Mouse (Mus musculus): ENCODE data around the gene Sla2. TPM values are rescaled to one million over a fixed set of nuclear protein-coding genes. Genes with fewer than 3 reads are reported as not detected.
"Not testable (repeated sequence)": the region's sequence is repeated elsewhere in the genome, so short reads cannot be mapped to it uniquely, and the experiment has no call there.

Gene Sla2
- total RNA-seq, 2 experiments from 2014 or later, result 0.12 TPM; not detected in 1

GRCm38 (mm10) chr2:156873629-156874028, 13.4 kb downstream of the Sla2 start:
- intact Hi-C loops (cut with DNase I), result loop anchor here (5.0 to 10.0 kb wide), 2 partner anchors 124 to 221 kb away; no protein-coding TSS in a partner anchor
- peak; percentile 53 for DNase-seq

DNA sequence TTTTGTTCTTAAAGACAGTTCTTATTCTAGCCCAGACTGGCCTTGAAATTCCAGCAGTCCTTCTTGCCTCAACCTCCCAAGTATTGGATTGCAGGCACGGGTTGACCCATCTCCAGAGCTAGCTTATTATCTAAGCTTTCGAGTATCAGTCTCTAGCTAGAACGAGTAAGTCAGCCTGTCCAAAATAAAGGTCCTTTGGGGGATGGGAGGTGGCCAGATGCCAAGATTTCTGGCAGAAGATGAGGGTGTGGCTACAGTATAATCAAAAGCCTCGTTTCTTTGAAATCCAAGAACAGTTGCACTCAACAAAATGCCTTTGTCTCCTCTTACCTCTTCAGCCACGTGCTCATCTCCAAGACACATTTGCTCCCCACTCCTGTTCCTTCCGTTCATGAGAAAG, 16.5 kb downstream of the Sla2 start:
- DNase-seq, result peak; percentile 37
- intact Hi-C loops (cut with DNase I), result loop anchor here (5.0 to 10.0 kb wide), 2 partner anchors 127 to 224 kb away; no protein-coding TSS in a partner anchor

DNA sequence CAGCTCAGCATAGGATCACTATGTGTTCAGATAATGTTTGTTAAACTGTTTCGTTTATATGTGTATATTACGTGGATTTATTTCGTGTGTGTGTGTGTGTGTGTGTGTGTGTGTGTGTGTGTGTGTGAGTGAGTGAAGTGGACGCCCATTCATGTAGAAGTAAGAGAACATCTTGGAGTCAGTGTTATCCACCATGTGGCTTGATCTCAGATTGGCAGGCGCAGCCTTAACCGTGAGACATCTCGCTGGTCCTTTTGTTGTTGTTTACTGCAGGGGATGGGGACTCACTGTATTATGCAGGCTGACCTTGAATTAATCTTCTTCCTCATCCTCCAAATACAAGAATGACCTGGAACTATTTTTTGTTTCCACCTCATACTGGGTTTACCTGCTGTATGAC, 17.4 kb downstream of the Sla2 start:
- DNase-seq, result no peak

DNA sequence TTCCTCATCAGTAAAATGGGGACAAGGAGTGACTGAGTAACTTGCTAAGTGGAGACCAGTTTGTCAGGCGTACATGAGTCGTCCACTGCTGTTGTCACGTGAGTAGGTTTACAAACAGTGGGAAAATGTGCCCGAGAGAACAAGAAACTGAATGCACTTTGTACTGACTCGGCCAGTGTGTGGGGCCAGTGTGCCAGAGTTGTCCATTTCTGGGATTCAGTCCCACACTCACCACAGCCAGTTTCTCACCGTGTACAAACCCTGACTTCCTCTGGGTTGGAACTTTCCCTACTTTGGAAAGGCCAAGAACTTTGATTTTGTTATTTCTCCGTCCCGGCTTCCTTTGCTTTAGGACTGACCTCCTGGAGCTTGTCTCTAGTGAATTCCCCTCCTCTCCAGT, 18.0 kb downstream of the Sla2 start:
- DNase-seq, result peak; percentile 20
- intact Hi-C loops (cut with DNase I), result no loop called here

More for the DNA sequence above, 17.4 kb downstream of the Sla2 start:
- intact Hi-C loops (cut with DNase I), result no loop called here

DNA sequence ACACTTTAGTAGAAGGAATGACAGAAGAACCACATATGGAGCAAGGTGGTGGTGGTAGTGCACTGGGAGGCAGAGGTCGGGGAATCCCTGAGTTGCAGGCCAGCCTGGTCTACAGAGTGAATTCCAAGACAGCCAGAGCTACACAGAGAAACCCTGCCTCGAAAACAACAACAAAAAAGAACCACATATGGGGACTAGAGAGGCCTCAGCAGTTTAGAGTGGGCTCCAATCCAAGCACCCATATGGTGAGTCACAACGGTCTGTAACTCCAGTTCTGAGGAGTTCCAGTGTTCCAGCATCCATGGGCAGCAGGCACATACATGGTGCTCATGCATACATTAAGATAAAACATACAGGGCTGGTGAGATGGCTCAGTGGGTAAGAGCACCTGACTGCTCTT, 22.5 kb downstream of the Sla2 start:
- intact Hi-C loops (cut with DNase I), result no loop called here
- DNase-seq, result peak; percentile 25

DNA sequence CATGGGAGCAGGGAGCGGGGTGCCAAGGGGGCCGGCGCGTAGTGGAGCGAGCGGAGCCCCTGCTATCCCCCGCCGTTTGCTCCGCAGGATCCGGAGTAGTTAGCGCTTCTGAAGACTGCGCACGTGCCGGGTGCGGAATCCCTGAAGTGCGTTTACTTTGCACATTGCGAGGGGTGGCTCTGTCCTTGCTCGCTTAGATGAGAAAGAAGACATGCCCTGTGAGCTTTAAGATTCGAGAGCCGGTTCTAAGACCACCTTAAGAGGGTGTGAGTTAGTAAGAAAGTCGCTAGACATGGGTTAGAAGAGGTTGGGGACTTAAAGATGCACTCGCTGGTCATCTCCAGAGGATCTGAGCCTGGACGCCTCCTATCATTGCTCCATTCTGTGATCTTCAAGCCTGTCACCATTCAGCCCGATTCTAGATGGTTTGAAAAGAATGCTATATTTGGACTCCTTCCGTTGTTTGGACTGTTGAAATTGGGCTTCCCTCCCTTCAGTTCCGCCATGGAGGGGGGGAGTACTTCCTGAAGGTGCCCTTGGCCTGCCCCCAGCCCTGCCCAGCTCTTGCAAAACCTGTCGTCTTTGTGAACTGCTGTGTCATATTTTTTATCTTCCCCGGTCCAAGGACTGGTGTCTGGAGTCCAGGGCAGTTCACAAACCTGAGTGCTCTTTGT, 23.4 kb downstream of the Sla2 start:
- DNase-seq, result no peak
- intact Hi-C loops (cut with DNase I), result no loop called here

DNA sequence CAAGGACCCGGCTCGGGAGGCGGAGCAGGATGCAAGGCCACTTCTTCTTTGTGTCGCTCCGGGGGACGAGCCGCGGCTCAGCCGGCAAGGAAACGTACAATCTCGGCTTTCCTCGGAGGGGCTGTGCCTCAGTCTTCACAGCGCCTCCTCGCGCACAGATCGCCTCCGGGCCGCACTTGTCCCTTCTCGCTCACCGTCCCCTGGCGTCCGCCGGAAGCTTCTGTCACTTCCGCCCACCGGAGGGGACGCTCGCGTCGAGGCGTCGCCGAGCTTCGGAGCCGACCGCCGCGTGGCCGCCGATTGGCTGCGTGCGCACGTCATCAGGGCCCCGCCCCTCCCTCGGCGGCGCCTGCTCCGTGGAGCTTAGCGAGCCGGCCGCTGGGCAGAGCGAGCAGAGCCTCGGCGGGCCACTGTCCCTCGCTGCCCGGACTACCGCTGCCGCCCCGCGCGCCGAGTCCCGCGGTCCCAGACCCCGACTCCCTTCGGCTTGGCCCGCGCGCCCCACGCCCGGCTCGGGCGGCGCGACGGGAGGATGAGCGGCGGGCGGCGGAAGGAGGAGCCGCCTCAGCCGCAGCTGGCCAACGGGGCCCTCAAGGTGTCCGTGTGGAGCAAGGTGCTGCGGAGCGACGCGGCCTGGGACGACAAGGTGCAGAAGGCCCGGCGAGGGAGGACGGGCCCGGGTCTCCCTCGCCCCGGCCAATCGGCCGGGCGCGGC, 24.1 kb downstream of the Sla2 start, which contains the start of gene Rab5if:
TSS of gene Rab5if (plus strand) at position 357 of the 715 bp plus-strand sequence.
- intact Hi-C loops (cut with DNase I), result no loop called here
- DNase-seq, result peak; percentile 98

GRCm38 (mm10) chr2:156862041-156862717, 24.8 kb downstream of the Sla2 start:
- DNase-seq, result peak; percentile 19
- intact Hi-C loops (cut with DNase I), result no loop called here

DNA sequence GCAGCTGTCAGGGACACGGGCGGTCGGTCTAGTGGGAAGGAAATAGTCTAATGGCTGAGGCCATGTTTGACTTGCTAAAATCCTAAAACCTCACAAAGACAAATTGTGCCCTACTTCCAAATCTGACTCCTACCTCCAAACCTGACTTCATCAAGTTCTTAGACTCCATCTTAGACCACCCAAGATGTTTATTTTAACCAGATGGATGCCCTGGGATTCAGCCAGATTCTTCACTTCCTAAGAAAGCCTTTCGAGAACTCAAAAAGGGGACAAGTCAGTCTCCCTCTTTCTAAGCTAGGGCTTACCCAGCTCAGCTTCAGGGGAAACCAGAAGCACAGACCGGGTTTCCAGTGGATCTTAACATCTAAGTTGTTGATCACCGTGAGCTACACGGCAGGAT, 28.3 kb downstream of the Sla2 start:
- DNase-seq, result no peak
- intact Hi-C loops (cut with DNase I), result loop anchor here (10.0 kb wide), 1 partner anchor 54 kb away; no protein-coding TSS in a partner anchor

DNA sequence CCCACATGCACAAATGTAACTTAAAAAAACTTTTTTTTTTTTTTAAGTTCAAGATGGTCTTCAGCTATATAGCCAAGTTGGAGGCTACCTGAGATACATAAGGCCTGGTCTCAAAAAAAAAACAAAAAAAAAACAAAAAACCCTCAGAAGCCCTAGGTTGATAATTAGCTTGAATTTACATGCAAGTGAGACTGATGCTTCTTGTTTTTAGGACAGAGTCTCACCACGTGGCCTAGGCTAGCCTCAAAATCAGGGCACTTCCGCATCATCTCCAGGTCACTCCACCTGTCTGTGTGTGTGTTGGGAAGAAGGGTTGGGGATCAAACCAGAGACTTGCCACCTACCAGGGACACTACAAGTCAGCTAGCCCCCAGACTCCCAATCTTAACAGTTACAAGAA, 29.2 kb downstream of the Sla2 start, which contains the start of gene 4930518I15Rik:
TSS of gene 4930518I15Rik (minus strand) at position 112 of the 400 bp plus-strand sequence.
- intact Hi-C loops (cut with DNase I), result loop anchor here (10.0 kb wide), 1 partner anchor 53 kb away; no protein-coding TSS in a partner anchor

DNA sequence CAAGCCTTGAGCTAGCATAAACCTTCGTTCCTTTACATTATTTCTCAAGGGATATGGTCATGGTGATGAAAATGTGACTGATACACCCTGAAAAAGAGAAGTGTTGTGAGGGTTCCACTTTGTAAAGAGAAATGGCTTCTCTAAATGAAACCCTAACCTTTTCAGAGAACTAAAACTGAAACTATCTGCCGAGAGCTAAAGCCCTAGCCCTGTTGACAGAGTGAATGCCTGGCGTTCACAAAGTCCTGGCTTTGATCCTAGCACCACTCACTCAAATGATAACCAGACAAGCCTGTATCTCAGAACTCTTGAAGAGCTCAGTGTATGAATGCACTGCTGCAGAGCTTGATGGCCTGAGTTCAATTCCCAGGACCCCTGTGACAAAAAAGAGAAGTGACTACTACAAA, 29.6 kb downstream of the Sla2 start:
- DNase-seq, result no peak
- intact Hi-C loops (cut with DNase I), result loop anchor here (10.0 kb wide), 1 partner anchor 53 kb away; no protein-coding TSS in a partner anchor

More for the DNA sequence above, 29.2 kb downstream of the Sla2 start, which contains the start of gene 4930518I15Rik:
- DNase-seq, result no peak

- no peak for DNase-seq
- intact Hi-C loops (cut with DNase I), result loop anchor here (10.0 kb wide), 1 partner anchor 52 kb away; no protein-coding TSS in a partner anchor
Observed at GRCm38 (mm10) chr2:156856311-156856710, 30.7 kb downstream of the Sla2 start.

DNA sequence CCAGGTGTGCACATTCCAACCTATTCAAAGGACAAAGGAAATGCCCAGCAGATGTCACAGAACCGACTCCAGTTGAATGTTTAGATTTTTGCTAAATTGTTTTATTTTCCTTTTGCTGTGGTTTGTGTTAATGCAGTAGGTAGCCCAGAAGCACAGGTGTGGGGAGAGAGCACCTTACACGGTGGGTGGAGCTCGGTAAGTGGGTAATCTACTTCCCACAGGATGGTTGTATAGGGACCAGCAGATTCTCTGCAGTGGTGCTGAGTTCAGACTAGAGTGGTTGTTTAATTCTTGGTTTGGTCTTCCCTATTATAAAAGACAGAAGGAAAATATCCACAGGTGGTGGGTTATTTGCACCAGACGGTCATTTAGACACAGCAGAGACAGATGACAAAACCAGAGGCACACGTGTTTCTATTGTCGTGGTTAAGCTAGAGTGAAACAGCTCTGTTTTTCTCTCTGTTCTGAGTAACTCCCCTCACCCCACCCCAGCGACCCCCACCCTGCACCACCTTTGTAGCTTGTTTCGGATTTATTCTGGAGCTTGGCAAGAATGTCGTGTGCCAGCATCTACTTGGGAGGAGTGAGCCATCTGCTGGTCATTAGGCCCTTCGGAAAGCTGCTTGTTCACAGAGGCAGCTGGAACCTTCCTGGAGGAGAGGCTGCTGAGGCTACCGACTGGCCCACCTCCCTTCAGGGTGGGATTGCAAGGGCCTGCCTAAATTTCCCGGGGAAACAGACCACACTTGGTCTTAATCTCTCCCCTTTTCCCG, 32.8 kb downstream of the Sla2 start:
- intact Hi-C loops (cut with DNase I), result loop anchor here (10.0 kb wide), 1 partner anchor 49 kb away; no protein-coding TSS in a partner anchor
- peak; percentile 62 for DNase-seq

- DNase-seq, result not testable (repeated sequence)
- intact Hi-C loops (cut with DNase I), result loop anchor here (10.0 kb wide), 1 partner anchor 49 kb away; no protein-coding TSS in a partner anchor
Observed at GRCm38 (mm10) chr2:156853584-156853983, 33.4 kb downstream of the Sla2 start.

DNA sequence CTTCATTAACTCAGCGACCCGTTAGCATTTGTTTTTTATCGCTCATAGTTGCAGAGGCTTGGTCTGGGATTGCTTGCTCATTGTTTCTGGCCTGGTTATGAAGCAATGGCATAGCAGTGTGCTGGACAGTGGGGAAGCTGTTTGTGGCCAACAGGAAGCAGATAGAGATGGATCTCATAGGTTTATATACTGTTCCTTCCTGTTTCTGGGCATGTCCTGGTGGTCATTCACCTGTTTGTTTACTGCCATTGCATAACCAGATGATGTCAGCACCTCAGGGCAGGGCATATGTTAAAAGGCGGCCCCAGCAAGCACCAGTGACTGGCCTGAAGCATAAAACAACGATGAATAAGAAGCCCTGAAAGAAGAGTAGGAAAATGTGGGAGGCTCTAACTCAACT, 36.5 kb downstream of the Sla2 start:
- intact Hi-C loops (cut with DNase I), result loop anchor here (10.0 kb wide), 1 partner anchor 46 kb away; no protein-coding TSS in a partner anchor
- no peak for DNase-seq

GRCm38 (mm10) chr2:156848526-156849182, 38.3 kb downstream of the Sla2 start:
- intact Hi-C loops (cut with DNase I), result no loop called here
- DNase-seq, result no peak

GRCm38 (mm10) chr2:156847653-156848052, 39.3 kb downstream of the Sla2 start:
- no peak for DNase-seq
- intact Hi-C loops (cut with DNase I), result no loop called here

DNA sequence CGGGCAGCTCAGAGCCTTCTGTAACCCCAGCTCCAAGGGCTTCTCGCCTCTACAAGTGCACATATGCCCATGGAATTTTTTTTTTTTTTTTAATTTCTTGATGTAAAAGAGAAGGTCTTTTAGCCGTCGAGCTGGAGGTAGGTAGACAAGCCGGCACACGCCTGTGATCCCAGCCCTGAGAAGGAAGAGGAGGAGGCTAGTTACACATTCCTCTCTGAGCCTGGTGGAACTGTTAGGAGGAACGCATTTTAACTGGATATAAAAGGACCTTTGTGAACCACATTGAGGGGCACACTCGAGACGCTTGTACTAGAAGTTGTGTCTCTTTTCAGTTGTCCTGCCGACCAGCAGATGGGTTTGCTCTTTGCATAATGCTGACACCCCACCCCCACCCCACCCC, 42.3 kb downstream of the Sla2 start:
- intact Hi-C loops (cut with DNase I), result no loop called here

GRCm38 (mm10) chr2:156843331-156843730, 43.7 kb downstream of the Sla2 start:
- no peak for DNase-seq
- intact Hi-C loops (cut with DNase I), result no loop called here

More for the DNA sequence above, 42.3 kb downstream of the Sla2 start:
- DNase-seq, result no peak
